Mouse (Mus musculus) heart, embryonic 16.5 days (tissue): ENCODE measurements around the gene Psmd13. TPM values are rescaled to one million over a fixed set of nuclear protein-coding genes. Genes with fewer than 3 reads are reported as not detected.
A peak's percentile ranks its signal among the peaks of the same experiment; 100 is the strongest.

Source experiments
- ATAC-seq: fragments of 200-750 bp; cut with Nextera tagmentation; replicated peaks from 2 replicates; pipeline ENCODE4 v1.8.0; 2017; ENCODE audit warnings: moderate number of reproducible peaks; ENCODE audit not compliant: insufficient read depth, low FRiP score; ENCODE audit errors: extremely low read depth
- H3K27ac ChIP-seq: fragments of 300-500 bp; sonication (generic); 2 replicates; pipeline ENCODE4 v1.5.1; 2014; ENCODE audit warnings: mild to moderate bottlenecking, low read length, control low read depth, moderate library complexity
- H3K27me3 ChIP-seq: fragments of 300-500 bp; sonication (generic); 2 replicates; pipeline ENCODE4 v1.6.1; 2014; ENCODE audit warnings: low read length, mixed read lengths; ENCODE audit not compliant: control insufficient read depth, insufficient read depth
- H3K36me3 ChIP-seq: fragments of 300-500 bp; sonication (generic); 2 replicates; pipeline ENCODE4 v1.6.1; 2014; ENCODE audit not compliant: control insufficient read depth, insufficient read depth
- H3K4me1 ChIP-seq: fragments of 300-500 bp; sonication (generic); 2 replicates; pipeline ENCODE4 v1.6.1; 2014; ENCODE audit warnings: low read length, mixed read lengths; ENCODE audit not compliant: control insufficient read depth, insufficient read depth
- H3K4me2 ChIP-seq: fragments of 300-500 bp; sonication (generic); 2 replicates; pipeline ENCODE4 v1.6.1; 2014; ENCODE audit warnings: low read depth, mild to moderate bottlenecking, control low read depth, low read length
- H3K4me3 ChIP-seq: fragments of 300-500 bp; sonication (generic); 2 replicates; pipeline ENCODE4 v1.5.1; 2014; ENCODE audit warnings: mild to moderate bottlenecking, control low read depth, low read length
- H3K9ac ChIP-seq: fragments of 300-500 bp; sonication (generic); 2 replicates; pipeline ENCODE4 v1.6.1; 2014; ENCODE audit warnings: low read length, control low read depth
- H3K9me3 ChIP-seq: fragments of 300-500 bp; sonication (generic); replicated peaks from 2 replicates; pipeline ENCODE4 v1.6.1; 2016; ENCODE audit warnings: low read length; ENCODE audit not compliant: control insufficient read depth
- WGBS: fragments of 180-500 bp; shearing (Covaris S2); extraction: QIAGEN DNeasy Blood & Tissue Kit; methylation state at CpG from one replicate; pipeline ENCODE4 v1.1.7; 2014; 5-methylcytosine and 5-hydroxymethylcytosine counted together
- polyA plus RNA-seq: library from polyadenylated mRNA; unstranded; fragments of >200 nt; fragmentation: Nextera tagmentation; extraction: Ambion mirVana; gene quantifications from 2 replicates; pipeline ENCODE4 v1.2.1, GENCODE M21; 2015

Gene Psmd13
- polyA plus RNA-seq, 1 experiment from 2014 or later: 189 TPM

DNA sequence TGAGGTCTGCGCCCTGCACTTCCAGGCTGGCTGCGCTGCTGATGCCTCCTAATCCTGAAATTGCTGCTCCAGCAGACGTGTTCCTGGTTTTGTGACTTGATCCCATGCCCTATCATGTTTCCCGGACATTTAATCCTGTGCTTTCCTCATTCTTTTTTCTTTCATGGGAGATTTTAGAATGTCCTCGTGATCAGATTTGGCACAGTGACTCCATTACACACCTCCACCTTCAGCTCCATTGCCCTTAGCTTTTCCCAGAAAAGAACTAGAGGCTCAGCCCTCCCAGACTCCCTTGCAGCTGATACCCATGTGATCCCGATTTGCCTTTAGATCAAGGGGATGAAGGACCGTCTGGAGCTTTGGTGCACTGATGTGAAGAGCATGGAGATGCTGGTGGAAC lies 16.1 kb downstream of the Psmd13 start:
- Histone ChIP-seq H3K9me3 (no peaks in the 10 kb centered on the region), H3K4me2 (no peak overlapping the region), H3K36me3 (peaks cover 26% of the 10 kb centered on the region), H3K4me1 (peaks cover 13% of the 10 kb centered on the region), H3K27me3 (no peaks in the 10 kb centered on the region), H3K9ac (no peak overlapping the region), H3K27ac (no peak overlapping the region), H3K4me3 (no peak overlapping the region)
- WGBS: 84% methylated on average over 7 of the region's 7 CpGs
- no peak for ATAC-seq

DNA sequence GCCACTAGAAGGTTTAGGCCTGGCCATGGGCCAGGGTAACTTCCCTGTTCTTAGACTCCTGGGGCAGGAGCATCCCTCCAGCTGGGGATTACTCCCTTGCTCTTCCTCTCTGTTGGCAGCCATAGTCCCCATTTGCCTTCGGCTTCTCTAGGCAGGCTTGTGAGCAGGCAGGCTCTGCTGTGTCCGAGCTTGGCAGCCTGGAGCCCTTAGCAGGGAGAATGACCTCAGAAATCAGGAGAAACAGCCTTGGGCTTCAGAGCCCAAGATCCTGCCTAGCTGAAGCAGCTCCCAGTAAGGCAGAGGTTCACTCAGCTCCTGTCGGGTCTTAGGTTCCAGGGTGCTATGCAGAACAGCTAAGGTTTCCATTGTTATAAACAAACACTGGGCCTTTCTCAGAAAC lies 17.4 kb downstream of the Psmd13 start:
- WGBS: 74% methylated on average over 3 of the region's 3 CpGs
- Histone ChIP-seq H3K9ac (peak overlapping the region; percentile 74), H3K36me3 (peaks cover 23% of the 10 kb centered on the region), H3K27me3 (no peaks in the 10 kb centered on the region), H3K4me3 (peak overlapping the region; percentile 49), H3K4me1 (peaks cover 13% of the 10 kb centered on the region), H3K27ac (peak overlapping the region; percentile 87), H3K4me2 (peak overlapping the region; percentile 68), H3K9me3 (no peaks in the 10 kb centered on the region)
- ATAC-seq: no peak

DNA sequence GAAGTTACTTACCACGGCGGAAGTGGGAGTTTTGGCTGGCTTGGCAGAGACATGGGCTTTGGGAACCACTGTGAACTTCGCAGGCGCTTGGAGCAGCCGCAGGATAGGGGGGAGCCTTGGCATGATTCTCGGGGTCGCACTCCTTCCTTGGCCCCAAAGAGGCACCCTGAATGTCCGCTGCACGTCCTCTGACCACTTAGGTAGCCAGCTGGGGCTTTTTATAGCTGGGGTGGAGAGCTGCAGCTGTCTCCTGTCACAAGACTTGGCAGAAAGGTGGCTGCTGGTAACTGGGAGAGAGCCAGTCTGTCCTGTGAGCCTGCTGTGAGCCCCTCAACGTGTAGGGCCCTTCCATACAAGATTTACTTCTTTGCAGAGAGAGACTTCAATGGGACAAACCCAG lies 18.5 kb downstream of the Psmd13 start, which contains the start of gene Cox8b:
Gene Cox8b, minus strand, starts transcription at position 227 of the 400 bp plus-strand sequence.
- H3K4me3 ChIP-seq: peak within 1 kb of the TSS; percentile 49
- H3K4me1 ChIP-seq: peaks cover 13% of the 10 kb centered on the region
- H3K27me3 ChIP-seq: no peaks in the 10 kb centered on the region
- peak within 1 kb of the TSS; percentile 68 for H3K4me2 ChIP-seq
- H3K9ac ChIP-seq: peak within 1 kb of the TSS; percentile 74
- H3K27ac ChIP-seq: peak within 1 kb of the TSS; percentile 87
- H3K36me3 ChIP-seq: peaks cover 17% of the 10 kb centered on the region
- no peaks in the 10 kb centered on the region for H3K9me3 ChIP-seq
- peak; percentile 82 for ATAC-seq
- WGBS: 27% methylated on average over 10 of the region's 10 CpGs

DNA sequence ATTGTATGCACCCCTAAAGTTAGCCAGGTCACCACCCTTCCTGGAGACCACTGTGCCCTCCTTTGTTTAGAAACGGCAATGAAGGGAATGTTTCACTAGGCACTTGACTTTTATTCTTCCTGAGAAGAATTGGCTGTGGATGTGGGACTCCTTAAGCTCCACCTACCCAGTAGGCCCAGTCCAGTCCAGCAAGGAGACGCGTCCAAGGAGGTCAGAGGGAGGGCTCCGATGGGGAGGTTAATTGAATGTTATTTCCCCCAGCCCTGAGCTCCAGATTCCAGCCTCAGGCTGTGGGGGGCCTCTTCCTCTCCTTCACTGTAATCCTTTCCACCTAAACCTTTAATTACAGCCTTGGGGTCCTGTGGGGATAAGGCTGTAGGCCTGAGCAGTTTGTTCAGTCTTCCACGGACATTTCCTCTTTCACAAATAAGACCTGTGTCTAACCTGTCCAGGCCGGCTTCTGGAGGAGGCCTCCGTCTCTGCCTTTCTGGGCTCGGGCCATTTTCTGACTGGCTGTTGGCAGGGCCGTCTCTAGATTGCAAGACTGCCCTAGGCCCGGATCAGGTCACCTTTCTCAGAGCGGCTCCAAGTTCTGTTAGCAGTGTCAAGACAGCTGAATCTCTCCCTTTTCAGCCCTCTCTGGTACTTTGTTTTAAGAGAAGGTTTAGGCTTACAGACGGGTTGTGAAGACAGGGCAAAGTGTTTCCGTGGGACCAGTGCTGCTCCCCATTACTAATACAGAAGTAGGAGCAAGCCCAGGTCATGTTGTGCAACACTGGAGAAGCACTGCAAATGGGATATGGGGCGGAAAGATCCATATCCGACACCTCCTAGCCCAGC lies 20.5 kb downstream of the Psmd13 start:
- peaks cover 15% of the 10 kb centered on the region for H3K36me3 ChIP-seq
- WGBS: 82% methylated on average over 15 of the region's 15 CpGs
- no peak overlapping the region for H3K4me3 ChIP-seq
- no peaks in the 10 kb centered on the region for H3K9me3 ChIP-seq
- no peak overlapping the region for H3K4me2 ChIP-seq
- H3K27me3 ChIP-seq: no peaks in the 10 kb centered on the region
- H3K9ac ChIP-seq: no peak overlapping the region
- ATAC-seq: no peak
- H3K4me1 ChIP-seq: peaks cover 13% of the 10 kb centered on the region
- H3K27ac ChIP-seq: no peak overlapping the region

DNA sequence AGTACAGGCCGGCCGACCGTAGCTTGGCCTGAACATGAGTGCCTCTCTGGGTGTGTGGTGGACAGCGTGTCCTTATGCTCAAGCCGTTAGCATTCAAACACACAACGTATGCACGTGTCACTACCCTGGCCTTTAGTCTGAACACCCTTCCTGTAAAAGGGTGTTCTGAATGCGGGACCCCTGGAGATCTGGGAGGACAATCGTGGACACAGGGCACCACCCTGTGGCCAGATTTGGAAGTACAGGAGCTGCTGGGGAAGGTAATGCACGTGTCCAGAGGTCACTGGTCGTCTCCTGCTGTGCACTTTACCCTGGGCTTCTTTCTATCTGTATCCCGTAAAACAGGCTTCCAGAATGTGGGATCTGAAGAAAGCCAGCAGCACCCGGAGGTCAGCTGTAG lies 21.4 kb downstream of the Psmd13 start:
- Histone ChIP-seq H3K4me3 (no peak overlapping the region), H3K36me3 (peaks cover 5% of the 10 kb centered on the region), H3K4me2 (no peak overlapping the region), H3K27me3 (no peaks in the 10 kb centered on the region), H3K27ac (no peak overlapping the region), H3K4me1 (peaks cover 13% of the 10 kb centered on the region), H3K9ac (no peak overlapping the region), H3K9me3 (no peaks in the 10 kb centered on the region)
- ATAC-seq: no peak
- 27% methylated on average over 13 of the region's 13 CpGs for WGBS

DNA sequence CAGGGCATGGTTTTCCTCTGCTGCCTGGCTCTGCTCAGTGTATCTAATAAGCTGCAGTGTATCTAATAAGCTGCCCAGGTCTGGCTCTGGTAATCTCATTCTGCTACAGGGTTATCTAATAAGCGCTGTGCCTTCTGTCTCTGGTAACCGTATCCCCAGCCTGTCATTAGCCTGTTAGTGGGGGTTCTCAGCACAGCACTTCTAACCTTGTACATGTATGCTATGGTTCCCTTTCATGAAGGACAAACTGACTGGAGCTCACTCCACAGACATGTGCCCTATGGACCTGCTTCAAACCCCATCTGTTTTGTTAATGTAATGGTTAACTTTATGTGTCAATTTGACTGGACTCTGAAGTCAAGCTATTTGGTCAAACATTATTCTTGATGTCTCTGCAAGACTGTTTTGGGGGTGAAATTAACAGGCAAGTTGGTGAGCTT lies 23.9 kb downstream of the Psmd13 start:
- H3K9me3 ChIP-seq: no peaks in the 10 kb centered on the region
- H3K4me1 ChIP-seq: peaks cover 8% of the 10 kb centered on the region
- no peaks in the 10 kb centered on the region for H3K27me3 ChIP-seq
- H3K9ac ChIP-seq: no peak overlapping the region
- H3K4me2 ChIP-seq: no peak overlapping the region
- ATAC-seq: no peak
- 42% methylated on average over 2 of the region's 2 CpGs for WGBS
- H3K4me3 ChIP-seq: no peak overlapping the region
- H3K27ac ChIP-seq: no peak overlapping the region
- no peaks in the 10 kb centered on the region for H3K36me3 ChIP-seq

DNA sequence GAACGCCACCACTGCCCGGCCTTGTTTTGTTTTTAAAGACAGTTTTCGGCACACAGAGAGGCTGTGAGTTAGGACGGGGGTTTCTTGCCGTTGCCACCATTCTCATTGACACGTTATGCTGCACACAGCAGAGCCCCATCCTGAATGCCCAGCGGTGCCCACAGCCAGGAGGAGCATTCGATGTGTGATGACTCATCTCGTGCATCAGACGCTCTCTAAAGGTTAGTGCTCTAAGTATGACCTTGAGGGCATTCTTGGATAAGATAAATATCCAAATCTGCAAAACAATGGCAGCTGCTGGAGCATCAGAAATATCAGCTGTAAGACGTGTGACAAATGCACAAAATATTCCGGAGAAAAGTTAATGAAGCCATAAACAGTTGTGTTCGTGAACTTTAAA lies 25.4 kb downstream of the Psmd13 start:
- Histone ChIP-seq H3K36me3 (no peaks in the 10 kb centered on the region), H3K9ac (no peak overlapping the region), H3K4me1 (no peaks in the 10 kb centered on the region), H3K4me3 (no peak overlapping the region), H3K27me3 (no peaks in the 10 kb centered on the region), H3K27ac (no peak overlapping the region), H3K4me2 (no peak overlapping the region), H3K9me3 (no peaks in the 10 kb centered on the region)
- WGBS: 73% methylated on average over 13 of the region's 13 CpGs
- no peak for ATAC-seq

DNA sequence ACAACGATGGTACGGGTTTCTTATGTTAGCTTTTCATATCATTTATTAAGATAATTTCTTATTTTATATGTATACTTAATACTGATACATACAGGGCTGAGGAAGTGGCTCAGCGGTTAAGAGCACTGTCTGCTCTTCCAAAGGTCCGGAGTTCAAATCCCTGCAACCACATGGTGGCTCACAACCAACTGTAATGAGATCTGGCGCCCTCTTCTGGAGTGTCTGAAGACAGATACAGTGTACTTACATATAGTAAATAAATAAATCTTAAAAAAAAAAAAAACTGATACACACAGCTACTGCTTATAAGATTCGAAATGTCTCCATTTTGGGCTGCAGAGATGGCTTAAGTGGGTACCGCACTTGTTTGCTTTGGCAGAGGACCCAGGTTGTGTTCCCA lies 25.9 kb downstream of the Psmd13 start:
- no peaks in the 10 kb centered on the region for H3K27me3 ChIP-seq
- no peak overlapping the region for H3K4me2 ChIP-seq
- no peak overlapping the region for H3K4me3 ChIP-seq
- H3K9me3 ChIP-seq: no peaks in the 10 kb centered on the region
- H3K4me1 ChIP-seq: no peaks in the 10 kb centered on the region
- H3K9ac ChIP-seq: no peak overlapping the region
- WGBS: 79% methylated on average over 7 of the region's 7 CpGs
- H3K27ac ChIP-seq: no peak overlapping the region
- no peak for ATAC-seq
- no peaks in the 10 kb centered on the region for H3K36me3 ChIP-seq

DNA sequence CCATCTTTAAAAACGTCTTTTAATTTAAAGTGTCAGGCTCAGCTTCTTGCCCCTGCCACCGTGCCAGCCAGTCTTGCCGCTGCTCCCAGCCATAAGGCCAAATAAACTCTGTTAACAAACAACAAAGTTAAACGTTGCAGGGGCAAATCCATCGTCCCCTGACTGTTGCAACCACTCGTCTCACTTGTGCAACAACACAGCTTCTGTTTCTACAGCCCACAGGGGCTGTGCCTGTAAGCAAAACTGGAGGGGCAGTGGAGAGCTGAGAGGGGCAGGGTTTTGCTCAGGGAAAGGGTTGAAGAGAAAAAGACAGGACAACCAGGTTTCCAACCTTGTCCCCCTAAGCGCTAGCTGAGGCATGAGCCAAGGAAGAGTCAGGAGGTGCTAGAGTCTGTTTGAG lies 26.4 kb downstream of the Psmd13 start:
- Histone ChIP-seq H3K4me1 (no peaks in the 10 kb centered on the region), H3K9ac (no peak overlapping the region), H3K36me3 (no peaks in the 10 kb centered on the region), H3K27me3 (no peaks in the 10 kb centered on the region), H3K9me3 (no peaks in the 10 kb centered on the region), H3K4me2 (no peak overlapping the region), H3K27ac (no peak overlapping the region), H3K4me3 (no peak overlapping the region)
- WGBS: 45% methylated on average over 7 of the region's 7 CpGs
- ATAC-seq: no peak
